Mouse (Mus musculus) right cerebral cortex, postnatal 14 days (tissue): ENCODE measurements around the gene Tmprss15.

Experiments used
- DNase-seq: peaks from one replicate; pipeline ENCODE4 v3.0.0; 2022

Gene Tmprss15

DNA sequence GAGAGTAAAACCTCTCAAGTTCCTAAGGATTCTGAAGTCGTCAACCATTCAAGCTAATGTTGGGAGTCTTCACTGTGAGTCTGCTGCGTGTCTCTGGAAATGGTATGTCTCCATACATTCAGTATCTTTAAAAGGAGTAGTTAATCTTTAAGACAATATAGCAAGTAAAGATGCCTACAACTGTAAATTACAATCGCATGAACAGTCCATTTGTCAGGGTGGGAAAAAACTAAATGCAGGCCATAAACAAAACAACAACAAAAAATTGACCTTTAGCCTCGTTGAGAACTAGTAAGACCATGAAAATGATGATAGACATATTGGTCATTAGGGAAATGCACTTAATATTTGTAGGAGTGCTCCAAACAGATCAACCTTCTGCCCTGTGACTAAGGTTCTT, at the start of gene Tmprss15:
Gene Tmprss15, minus strand, starts transcription at position 101 of the 400 bp plus-strand sequence.
- no peak for DNase-seq

DNA sequence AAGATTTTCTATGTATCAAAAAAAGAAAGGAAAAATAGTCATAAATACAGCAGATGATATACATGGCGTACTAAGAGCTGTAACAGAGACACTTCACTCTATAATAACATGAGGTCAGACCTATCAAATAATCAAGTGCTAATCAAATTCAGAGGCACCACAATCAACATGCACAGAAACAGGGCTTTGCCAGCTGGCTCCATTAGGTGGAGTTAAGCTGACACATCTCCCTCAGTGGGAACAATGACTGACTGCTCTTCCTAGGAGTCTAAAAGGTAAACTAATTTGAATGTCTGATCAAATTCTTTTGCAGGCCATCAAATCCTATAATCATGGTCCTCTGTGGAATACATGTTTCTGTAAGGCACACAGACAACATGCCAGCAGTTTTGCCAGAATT, 24.0 kb upstream of the Tmprss15 start:
- no peak for DNase-seq

DNA sequence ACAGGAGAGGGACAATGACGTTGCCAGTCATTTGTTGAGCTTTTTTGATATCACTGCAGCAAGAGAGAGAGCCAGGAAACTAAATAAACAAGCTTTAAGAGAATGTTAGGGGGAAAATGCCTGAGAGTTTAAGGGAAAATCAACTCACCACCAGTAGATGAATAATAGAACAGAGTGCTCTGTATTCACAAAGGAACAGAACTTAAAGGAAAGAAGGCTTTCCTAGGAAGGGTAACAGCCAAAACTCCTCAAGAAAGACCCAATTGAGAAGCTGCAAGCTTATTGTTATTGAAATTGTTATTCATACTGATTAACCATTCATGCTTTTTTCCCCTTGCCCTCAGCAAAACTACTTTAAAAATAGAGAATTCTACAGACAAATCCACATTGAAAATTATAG, 18.6 kb upstream of the Tmprss15 start:
- no peak for DNase-seq

DNA sequence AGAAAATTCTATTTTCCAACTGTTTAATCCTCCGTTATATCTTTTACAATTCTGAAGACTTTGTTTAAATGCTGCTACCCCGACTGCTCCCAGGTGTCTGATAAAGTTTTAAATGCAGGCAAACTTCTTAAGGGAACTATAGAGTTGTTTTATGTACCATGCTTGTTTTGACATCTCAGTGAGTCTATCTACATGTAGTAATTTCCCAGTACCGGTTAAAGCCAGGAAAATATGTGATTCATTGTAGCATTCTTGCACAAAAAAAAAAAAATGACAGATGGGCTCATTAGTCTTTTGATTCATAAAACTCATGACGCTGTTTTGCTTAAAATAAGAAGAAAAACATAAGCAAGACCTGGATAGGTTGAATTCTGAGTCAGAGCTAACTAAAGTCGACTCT, 18.1 kb upstream of the Tmprss15 start:
- DNase-seq, result no peak

DNA sequence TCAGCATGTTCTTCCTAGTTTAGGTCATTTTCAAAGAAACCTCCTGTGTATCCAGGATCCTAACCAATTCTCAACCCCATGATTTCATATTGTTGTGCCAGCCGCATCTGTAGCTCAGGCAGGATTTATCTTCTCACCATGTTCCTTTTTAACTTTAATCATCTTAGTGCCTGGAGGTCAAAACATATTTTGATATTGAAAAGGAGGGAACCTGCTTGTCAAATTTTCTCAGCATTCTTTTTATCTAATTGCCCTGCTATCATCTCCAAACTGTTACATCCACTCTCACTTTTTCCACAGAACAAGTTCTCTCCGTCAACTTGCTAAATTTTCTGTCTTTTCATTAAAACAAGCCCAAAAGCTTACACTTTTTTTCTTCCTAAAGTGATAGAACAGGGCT, 9.4 kb upstream of the Tmprss15 start:
- no peak for DNase-seq

DNA sequence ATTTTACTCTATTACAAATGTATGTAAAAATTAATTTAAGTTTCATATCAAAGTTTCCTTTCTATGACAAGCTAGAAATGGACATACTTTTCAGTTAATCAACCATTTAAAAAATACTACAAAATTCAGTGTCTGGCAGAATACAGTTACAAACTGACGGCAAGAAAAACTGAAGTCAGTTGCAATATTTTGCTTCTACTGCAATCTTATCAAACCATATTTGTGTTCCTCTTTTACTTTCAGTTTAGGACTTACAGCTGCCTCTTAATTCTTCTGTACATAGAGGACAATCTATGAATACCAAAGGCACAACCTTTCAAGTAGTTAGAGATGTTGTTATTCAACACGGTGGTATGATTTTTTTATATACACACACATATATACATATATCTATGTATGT, 7.4 kb upstream of the Tmprss15 start:
- DNase-seq, result no peak

DNA sequence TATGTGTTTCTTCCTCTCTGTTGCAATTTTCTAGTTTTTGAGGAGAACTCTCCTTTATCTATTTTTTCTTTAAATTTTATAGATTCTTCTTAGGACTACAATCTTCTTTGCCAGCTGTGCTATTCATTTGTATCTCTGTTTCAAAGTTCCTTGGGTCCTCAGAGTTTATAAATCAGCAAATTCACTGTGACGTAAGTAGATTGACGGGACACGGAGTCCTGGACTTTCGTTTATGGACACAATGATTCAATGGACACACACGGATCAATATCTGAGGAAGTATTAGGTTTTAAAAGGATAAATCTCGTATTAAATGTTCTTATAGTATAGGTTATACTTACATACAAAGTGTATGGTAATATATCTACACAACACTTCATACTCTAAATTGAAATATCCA, 4.3 kb downstream of the Tmprss15 start:
- no peak for DNase-seq

DNA sequence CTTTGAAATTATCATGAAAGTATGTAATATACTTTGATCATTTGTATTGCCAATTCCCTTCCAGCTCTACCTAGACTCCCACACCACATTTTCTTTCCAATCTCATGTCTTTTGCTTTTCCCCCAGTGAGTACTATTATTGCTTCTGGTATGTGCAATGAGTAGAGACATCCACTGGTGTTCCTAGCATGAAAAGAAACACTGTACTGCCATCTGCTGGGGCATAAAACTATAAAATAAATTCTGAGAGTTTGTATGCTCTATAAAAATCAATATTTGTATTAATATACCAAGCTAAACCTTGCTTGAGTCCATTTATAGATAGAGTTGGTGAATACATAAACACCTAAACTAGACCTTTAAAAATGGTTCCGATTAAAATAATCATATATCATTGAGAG, 27.0 kb downstream of the Tmprss15 start:
- DNase-seq, result no peak

DNA sequence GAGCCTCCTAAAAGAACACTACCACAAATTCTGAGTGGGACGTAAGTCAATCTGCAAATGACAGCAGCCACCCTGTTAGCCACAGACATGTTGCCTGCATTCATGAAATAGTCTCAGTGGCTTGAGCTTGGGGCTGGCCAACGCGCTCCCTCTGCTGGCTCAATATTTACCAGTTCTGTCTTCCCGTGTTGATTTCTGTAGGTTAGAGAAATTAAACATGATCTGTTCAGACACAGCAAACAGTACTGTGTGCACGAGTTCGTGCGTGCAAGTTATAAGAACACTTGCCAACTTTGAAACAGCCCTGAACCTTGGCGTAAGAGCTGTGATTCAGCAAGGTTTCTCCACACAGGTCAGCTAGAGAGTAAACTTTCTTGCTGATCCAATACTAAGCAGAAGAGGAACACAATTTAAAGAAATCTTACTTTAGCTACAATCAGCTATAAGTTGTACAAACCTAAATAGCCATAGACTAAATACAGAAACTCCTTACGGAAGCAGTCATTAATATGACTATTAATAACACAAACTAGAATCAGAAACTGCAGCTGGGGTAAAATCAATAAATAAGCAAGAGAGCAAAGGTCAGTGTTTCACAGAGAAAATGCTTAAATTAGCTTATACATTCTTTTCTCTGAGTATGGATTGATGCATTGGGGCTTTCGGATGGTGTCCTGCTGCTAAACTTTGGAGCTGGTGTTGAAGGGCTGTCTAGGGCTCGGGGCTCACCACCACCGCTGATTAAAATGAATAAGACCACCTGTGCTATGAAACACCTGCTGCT, 31.9 kb downstream of the Tmprss15 start:
- DNase-seq, result peak; percentile 32

DNA sequence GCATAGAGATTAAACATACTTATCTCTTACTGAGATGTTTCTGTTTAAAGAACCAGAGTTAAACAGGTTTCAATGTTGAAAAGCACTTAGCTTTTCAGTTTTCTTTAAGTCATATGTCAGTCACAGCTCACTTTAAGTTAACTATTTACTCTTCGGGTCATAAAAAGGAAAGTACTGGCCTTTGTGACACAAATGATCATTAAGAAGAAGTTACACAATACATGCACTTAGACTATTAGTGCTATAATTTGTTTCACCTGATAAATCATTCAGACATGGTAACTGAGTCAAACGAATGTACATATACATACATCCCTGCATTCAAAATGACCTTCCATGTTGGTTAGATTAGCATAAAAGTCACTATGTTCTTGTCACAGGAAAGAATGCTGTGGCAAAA, 58.3 kb downstream of the Tmprss15 start:
- DNase-seq, result no peak

DNA sequence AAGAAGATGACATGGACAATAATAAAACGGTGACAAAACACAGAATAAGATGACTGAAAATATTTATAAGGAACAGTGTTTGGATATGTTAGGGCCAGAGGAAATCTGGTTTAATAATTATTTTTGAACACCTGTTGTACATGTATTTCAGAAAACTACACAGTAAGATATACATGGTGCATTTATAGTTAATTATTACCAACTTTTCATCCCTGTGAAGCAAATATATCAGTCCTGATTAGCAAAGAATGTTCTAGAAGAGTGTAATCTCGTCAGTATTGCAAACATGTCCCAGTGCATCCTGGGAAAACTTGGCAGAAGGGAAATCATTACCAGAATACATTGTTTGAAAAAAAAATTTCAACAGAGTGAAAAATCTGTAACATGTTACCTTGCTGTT, 88.1 kb downstream of the Tmprss15 start:
- DNase-seq, result no peak

DNA sequence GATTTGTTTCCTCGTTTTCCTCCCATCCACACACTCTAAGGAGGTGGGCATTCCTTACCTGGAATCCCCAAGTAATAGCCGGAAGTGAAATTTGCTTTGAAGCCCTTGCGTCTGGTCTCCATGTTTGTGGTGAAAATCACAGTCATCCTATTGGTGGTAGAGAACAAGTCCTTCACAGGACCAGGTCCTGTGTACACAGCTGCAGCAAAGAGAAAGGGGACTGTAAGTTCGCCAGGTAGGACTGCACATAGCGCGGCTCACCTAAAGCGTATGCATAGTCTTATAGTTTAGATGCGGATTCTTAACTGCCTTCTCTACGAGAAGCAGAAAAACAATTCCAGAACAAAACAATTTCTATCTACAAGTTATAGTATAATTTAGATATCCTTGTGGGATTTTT, 89.2 kb downstream of the Tmprss15 start:
- DNase-seq, result no peak

DNA sequence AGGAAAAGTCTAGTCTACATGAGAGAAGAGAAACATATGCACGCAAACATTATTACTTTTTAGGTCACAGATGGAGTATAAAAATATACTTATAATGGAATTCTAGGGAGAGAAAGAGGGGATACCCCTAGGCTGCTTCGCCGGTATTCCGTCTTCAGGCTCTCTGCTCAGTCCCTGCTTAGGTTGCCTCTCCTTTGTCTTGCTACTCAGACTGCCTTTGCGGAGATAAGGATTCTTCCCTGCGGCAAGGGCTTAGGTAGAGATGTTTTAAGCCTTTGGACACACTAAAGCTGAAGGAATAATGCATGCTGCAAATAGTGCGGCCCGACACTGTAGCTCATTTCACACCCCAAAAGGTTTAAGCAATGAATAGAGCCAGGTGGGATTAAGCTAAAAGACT, 114.5 kb downstream of the Tmprss15 start:
- DNase-seq, result no peak

DNA sequence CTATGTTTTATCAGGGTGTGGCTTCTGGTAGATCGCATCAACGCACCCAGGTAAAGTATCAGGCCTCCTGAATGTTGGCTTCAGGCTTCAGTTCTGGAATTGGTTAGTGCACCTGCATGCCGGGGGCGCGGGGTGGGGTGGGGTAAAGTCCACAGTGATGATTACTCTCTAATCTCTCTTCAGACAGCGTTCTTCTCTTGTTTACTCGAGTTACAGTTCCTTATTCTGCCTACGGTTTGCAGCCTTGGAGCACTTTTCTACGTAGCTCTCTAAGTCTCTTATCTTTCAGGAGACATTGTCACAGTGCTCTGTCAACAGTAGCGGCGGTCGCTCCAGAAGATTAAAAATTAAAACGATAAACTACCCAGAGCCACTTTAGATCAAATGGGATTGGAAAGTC, 116.8 kb downstream of the Tmprss15 start:
- no peak for DNase-seq

DNA sequence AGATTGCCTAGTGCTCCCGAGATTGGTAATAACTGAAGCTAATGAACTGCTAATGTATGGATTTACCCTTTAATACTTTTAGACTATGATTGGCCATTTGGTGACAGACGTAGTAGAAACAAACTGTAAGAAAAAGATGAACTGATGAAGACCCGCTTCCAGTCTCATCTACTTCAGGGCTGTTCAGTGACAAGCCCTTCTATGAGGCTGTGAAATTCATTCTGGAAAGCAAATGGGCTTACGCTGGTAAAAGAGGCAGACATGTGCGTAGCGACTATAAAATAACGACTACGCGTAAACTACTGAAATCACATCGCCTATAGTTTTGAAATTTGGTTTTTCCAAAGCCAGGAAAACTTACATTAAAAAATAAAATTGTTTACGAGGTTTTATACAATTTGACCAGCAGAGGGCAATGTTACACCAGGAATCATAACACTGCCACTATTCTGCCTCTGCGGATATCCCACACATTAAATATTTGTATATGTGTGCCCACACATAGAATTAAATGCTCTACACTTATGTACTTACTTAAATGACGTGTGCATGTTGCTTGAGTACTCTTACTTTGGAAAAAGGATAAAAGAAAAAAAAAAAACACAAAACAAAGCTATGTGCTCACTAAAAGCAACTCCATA, 121.7 kb downstream of the Tmprss15 start:
- no peak for DNase-seq

DNA sequence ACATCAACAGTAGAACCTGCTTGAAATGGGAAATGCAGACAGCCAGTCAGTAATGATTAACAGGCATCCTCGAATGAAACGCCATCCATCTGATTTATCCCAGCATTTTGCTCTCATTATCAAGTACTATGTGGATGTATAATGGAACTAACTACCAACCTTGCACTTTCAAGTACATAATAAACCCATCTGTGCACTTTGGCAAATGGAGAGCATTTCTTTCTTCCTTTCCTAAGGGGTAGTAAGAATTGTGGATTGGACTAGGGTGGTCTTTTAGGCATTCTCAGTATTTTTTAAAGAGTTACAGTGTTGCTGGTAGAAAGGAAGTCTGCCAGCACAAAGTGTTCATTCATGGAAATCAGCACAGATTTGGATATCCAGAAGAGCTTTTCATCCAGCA, 133.5 kb downstream of the Tmprss15 start:
- no peak for DNase-seq

DNA sequence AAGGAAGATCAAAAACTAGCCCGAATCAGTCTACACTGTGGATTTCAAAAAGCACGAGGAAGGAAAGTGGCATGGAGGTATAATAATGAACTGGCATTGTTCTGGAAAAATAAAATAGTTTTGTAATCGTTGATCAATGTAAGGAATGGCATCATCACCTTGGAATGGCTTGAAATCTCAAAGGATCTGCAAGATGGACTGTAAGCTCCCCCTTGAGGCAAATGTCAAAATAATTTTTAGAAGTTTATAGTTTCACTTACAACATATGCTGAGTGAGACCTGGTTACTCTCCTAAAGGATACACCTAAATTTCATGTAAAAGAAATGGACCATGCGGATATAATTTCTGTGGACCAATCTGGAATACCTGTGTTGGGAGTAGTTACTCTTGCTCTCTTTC, 140.5 kb downstream of the Tmprss15 start:
- DNase-seq, result no peak

DNA sequence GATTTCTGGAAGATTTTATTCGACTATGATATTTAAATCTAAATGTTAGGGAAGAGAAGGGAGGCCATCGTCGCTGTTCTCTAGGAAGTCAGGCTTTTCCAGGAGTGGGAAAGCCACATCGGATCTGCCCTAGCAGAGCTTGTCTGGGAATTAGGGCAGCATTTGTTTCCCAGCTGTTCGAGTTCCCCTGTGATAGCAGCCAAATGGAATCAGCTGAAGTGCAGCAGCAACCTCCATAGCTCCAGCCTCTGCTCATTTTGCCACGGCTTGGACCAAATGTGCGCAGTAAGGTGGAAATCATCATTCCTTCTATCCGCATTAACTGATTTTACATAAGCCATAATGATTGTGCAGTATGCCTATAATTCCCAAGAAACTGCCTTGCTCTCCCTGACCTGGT, 153.1 kb downstream of the Tmprss15 start:
- no peak for DNase-seq

DNA sequence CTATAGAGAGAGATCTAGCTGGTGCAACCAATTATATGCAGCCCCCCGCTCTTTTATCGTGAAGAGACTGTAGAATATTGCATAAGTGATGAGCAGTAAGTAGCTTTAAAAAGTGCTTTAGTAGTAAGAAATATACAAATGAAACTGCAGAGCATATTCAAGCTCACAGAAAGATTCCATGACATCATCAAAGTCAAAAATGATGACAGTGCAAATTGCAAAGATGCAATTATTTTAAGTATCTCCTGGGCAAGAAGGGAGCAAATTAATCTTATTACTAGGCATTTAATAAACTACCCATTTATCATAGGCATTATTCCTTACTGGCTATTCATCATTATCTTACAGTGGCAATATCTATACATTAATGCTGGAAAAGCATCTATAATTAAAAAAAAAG, 156.6 kb downstream of the Tmprss15 start:
- DNase-seq, result no peak

DNA sequence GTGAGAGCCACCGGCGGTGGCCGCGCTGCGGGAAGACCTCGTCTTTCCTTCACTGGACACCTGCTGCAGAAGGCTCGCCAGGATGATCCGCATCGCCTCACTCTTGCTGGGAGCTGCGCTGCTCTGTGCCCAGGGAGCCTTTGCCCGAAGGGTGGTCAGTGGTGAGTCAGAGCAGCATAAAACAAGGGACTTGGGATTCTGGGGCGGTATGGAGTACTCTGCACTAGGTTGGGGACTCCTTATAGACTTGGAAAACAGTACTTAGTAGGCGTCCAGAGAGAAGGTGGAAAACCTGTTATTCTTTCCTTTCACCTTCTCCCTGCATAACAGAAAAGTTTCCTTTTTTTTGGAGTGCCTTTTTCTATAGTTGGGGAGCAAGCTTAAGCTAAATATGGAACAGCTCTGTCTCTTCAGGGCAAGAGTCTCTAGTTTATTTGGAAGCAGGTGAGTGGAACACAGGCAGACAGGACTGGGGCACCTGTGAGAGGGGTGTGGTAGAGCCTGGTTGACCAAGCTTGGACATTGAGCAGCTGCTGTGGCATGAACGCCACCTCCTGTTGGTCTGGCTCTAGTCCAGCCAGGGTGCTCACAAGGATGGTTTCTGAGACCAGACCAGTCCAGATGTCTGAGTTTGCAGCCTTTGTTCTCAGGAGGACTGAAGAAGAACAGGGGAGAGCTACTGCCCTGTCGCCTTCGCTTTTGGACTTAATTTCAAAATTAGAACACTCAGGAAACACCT, 159.4 kb downstream of the Tmprss15 start:
- DNase-seq, result no peak

DNA sequence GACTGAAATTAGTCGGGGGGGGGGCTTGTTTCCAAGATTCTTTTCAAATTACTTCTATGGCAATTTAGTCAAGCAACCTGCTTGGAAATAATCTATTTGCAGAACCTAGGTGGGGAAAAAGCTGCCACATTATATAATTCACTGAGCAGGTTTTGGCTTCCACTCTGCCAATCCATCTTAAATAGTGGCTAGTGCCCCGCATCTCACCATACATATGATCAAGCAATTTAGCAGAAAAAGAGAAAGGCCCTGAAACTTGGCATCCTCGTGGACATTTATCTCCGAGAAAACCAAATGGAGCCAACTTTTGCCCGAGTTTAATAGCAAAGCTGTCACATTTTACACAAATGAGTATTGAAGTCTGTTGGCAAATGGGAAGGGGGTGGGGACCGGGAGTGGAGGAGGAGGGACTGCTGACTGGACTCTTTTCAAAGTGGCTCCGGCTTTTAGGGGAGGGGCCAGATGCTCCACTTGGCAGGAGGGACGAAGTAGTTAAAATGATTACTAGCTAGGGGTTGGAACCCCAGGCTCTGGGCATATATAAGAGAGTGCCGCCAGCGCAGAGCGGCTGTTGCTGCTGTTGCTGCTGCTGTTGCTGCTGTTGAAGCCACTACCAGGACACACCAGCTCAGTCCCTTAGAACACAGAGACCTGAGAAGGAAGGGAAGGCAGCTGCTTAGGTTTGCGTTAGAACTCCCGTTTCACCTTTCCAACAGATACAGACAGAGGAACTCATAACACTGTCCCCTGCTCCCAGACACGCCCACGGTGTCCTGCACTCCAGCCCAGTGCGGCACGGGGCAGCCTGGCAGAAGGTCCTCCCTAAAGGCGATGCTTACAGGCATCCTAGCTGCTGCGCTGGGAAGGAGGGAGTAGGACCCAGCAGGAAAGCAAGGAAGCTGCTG, 160.3 kb downstream of the Tmprss15 start, which contains the start of gene Chodl:
Gene Chodl, plus strand, starts transcription at position 567 of the 905 bp plus-strand sequence.
- DNase-seq, result peak; percentile 8

DNA sequence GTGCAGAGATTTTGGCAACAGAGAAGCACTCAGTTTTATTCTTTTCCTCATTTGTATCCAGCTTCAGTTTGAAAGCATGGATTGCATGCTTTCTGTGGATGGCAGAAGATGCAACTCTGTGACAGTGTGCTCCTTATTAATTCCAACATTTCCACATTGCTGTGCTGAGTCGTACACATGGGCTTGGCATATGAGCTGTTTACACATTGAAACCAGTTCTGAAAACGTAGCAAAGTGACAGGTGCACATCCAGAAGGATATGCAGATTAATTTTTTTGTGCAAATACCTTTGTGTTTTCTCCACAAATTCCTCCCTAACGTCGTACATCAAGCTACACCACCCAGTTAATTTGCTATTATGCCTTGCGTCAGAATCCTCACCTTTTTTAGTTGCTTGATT, 168.3 kb downstream of the Tmprss15 start:
- no peak for DNase-seq
